Mouse (Mus musculus) erythroblast, embryonic 14.5 days (primary cell): Measurements from ENCODE around the gene Ism1.

Experiments
- GATA1 ChIP-seq: IDR thresholded peaks from 2 replicates; pipeline ENCODE4 v1.6.1; 2012; ENCODE audit warnings: low read length, inconsistent platforms, mixed read lengths
- TAL1 ChIP-seq: IDR thresholded peaks from 3 replicates; pipeline ENCODE4 v1.6.1; 2012; ENCODE audit warnings: low read length, inconsistent platforms, mixed read lengths

GRCm38 (mm10) chr2:139682540-139682939, 4.6 kb downstream of the Ism1 start:
- TF ChIP-seq TAL1, result no peak
- TF ChIP-seq GATA1, result no peak
